22 mouse cellular contexts compared by ENCODE assay signal in genomic region chr5:33517625-33518024, GRCm38 (mm10).
A peak's percentile ranks its signal among the peaks of the same experiment; 100 is the strongest.
DNase-seq lines count a peak whose midpoint lies in the region; ATAC-seq and TF ChIP-seq lines count a peak whose summit lies in the region.
"Had no signal": no experiment of that assay in that cellular context is flagged by ENCODE, and none has a peak within 500 bp of the region (broad histone marks: within the 10 kb centered on the region; RNA-seq: fewer than 3 reads in every experiment).

No protein-coding gene starts in this region.

- no peaks in the 10 kb centered on the region for H3K36me3 ChIP-seq in kidney, postnatal 0 days (ENCODE audit: insufficient read depth, low read length)
- H3K36me3 ChIP-seq in kidney, embryonic 14.5 days (ENCODE audit: control insufficient read depth, insufficient read depth, low read length): no peaks in the 10 kb centered on the region
- H3K36me3 ChIP-seq in midbrain, postnatal 0 days (ENCODE audit: insufficient read depth, low read length): no peaks in the 10 kb centered on the region
- H3K36me3 ChIP-seq in midbrain, embryonic 13.5 days: no peaks in the 10 kb centered on the region
- H3K36me3 ChIP-seq in stomach, embryonic 16.5 days (ENCODE audit: control insufficient read depth, insufficient read depth, low read length): no peaks in the 10 kb centered on the region
- H3K36me3 ChIP-seq: forebrain, embryonic 12.5 days; G1E; heart, embryonic 13.5 days; hindbrain, embryonic 15.5 days; liver, embryonic 12.5 days; midbrain, embryonic 15.5 days; neural tube, embryonic 15.5 days had no signal

- H3K9me3 ChIP-seq in kidney, postnatal 0 days (replicated peaks; ENCODE audit: low read length): no peaks in the 10 kb centered on the region
- H3K9me3 ChIP-seq in kidney, embryonic 14.5 days (ENCODE audit: control insufficient read depth, low read length): no peaks in the 10 kb centered on the region
- H3K9me3 ChIP-seq in midbrain, postnatal 0 days (ENCODE audit: low read length): no peaks in the 10 kb centered on the region
- no peaks in the 10 kb centered on the region for H3K9me3 ChIP-seq in midbrain, embryonic 13.5 days
- no peaks in the 10 kb centered on the region for H3K9me3 ChIP-seq in stomach, embryonic 16.5 days (replicated peaks; ENCODE audit: control insufficient read depth, low read length)
- H3K9me3 ChIP-seq: forebrain, embryonic 12.5 days; G1E; heart, embryonic 13.5 days; hindbrain, embryonic 15.5 days; liver, embryonic 12.5 days; midbrain, embryonic 15.5 days; neural tube, embryonic 15.5 days had no signal

- H3K9ac ChIP-seq in kidney, postnatal 0 days (ENCODE audit: low read depth, low read length): no peak overlapping the region
- H3K9ac ChIP-seq in kidney, embryonic 14.5 days (ENCODE audit: low read depth, low read length): no peak overlapping the region
- H3K9ac ChIP-seq in midbrain, postnatal 0 days (replicated peaks; ENCODE audit: low read length, poor library complexity, severe bottlenecking): no peak overlapping the region
- H3K9ac ChIP-seq in midbrain, embryonic 13.5 days (replicated peaks): no peak overlapping the region
- H3K9ac ChIP-seq in stomach, embryonic 16.5 days (ENCODE audit: low read length): no peak overlapping the region
- H3K9ac ChIP-seq: forebrain, embryonic 12.5 days; heart, embryonic 13.5 days; hindbrain, embryonic 15.5 days; liver, embryonic 12.5 days; midbrain, embryonic 15.5 days; neural tube, embryonic 15.5 days had no signal

- H3K27me3 ChIP-seq in kidney, postnatal 0 days (ENCODE audit: insufficient read depth, low read length): no peaks in the 10 kb centered on the region
- peaks cover 13% of the 10 kb centered on the region for H3K27me3 ChIP-seq in kidney, embryonic 14.5 days (ENCODE audit: control insufficient read depth, insufficient read depth, low read length)
- no peaks in the 10 kb centered on the region for H3K27me3 ChIP-seq in midbrain, postnatal 0 days (ENCODE audit: insufficient read depth, low read length)
- H3K27me3 ChIP-seq in midbrain, embryonic 13.5 days: peaks cover 12% of the 10 kb centered on the region; the same call in 1 of the 2 replicates
- H3K27me3 ChIP-seq in stomach, embryonic 16.5 days (ENCODE audit: control insufficient read depth, insufficient read depth, low read length): no peaks in the 10 kb centered on the region; the same call in 1 of the 2 replicates

- H3K27ac ChIP-seq in kidney, postnatal 0 days: no peak overlapping the region
- H3K27ac ChIP-seq in kidney, embryonic 14.5 days (ENCODE audit: low read depth, low read length): no peak overlapping the region
- no peak overlapping the region for H3K27ac ChIP-seq in midbrain, postnatal 0 days (ENCODE audit: low read depth, low read length)
- H3K27ac ChIP-seq in midbrain, embryonic 13.5 days: no peak overlapping the region
- no peak overlapping the region for H3K27ac ChIP-seq in stomach, embryonic 16.5 days (ENCODE audit: low read length)
- H3K27ac ChIP-seq: forebrain, embryonic 12.5 days; heart, embryonic 13.5 days; hindbrain, embryonic 15.5 days; liver, embryonic 12.5 days; midbrain, embryonic 15.5 days; neural tube, embryonic 15.5 days had no signal

- no peak for ATAC-seq in kidney, postnatal 0 days (replicated peaks; ENCODE audit: low FRiP score, low read depth)
- ATAC-seq in kidney, embryonic 14.5 days (ENCODE audit: low FRiP score, low TSS enrichment): no peak
- ATAC-seq in midbrain, postnatal 0 days (ENCODE audit: low FRiP score): no peak
- ATAC-seq in midbrain, embryonic 13.5 days: no peak
- no peak for ATAC-seq in stomach, embryonic 16.5 days (ENCODE audit: insufficient read depth, low FRiP score)
- ATAC-seq: liver, embryonic 12.5 days; midbrain, embryonic 15.5 days had no signal

- H3K4me3 ChIP-seq in kidney, postnatal 0 days (replicated peaks; ENCODE audit: low read depth, low read length): no peak overlapping the region
- H3K4me3 ChIP-seq in kidney, embryonic 14.5 days (ENCODE audit: low read length): no peak overlapping the region
- H3K4me3 ChIP-seq in midbrain, postnatal 0 days (ENCODE audit: low read depth, low read length): no peak overlapping the region
- H3K4me3 ChIP-seq in midbrain, embryonic 13.5 days (replicated peaks): no peak overlapping the region
- no peak overlapping the region for H3K4me3 ChIP-seq in stomach, embryonic 16.5 days (replicated peaks; ENCODE audit: low read length)
- H3K4me3 ChIP-seq: forebrain, embryonic 12.5 days; heart, embryonic 13.5 days; hindbrain, embryonic 15.5 days; liver, embryonic 12.5 days; midbrain, embryonic 15.5 days; neural tube, embryonic 15.5 days had no signal

- H3K4me1 ChIP-seq in kidney, postnatal 0 days (replicated peaks; ENCODE audit: insufficient read depth, low read length): no peaks in the 10 kb centered on the region
- no peaks in the 10 kb centered on the region for H3K4me1 ChIP-seq in kidney, embryonic 14.5 days (ENCODE audit: control insufficient read depth, insufficient read depth, low read length)
- no peaks in the 10 kb centered on the region for H3K4me1 ChIP-seq in midbrain, postnatal 0 days (ENCODE audit: insufficient read depth, low read length)
- peaks cover 10% of the 10 kb centered on the region for H3K4me1 ChIP-seq in midbrain, embryonic 13.5 days (replicated peaks)
- no peaks in the 10 kb centered on the region for H3K4me1 ChIP-seq in stomach, embryonic 16.5 days (ENCODE audit: control insufficient read depth, insufficient read depth, low read length)
- H3K4me1 ChIP-seq: heart, embryonic 13.5 days; liver, embryonic 12.5 days had no signal

- 61% methylated on average over 8 of the region's 8 CpGs for WGBS in kidney, postnatal 0 days
- WGBS in kidney, embryonic 14.5 days: 67% methylated on average over 8 of the region's 8 CpGs
- 67% methylated on average over 8 of the region's 8 CpGs for whole genome bisulfite sequencing in midbrain, postnatal 0 days
- 71% methylated on average over 8 of the region's 8 CpGs for WGBS in midbrain, embryonic 13.5 days
- WGBS in stomach, embryonic 16.5 days: 47% methylated on average over 8 of the region's 8 CpGs

- H3K4me2 ChIP-seq in kidney, postnatal 0 days (ENCODE audit: low read length): no peak overlapping the region
- H3K4me2 ChIP-seq in kidney, embryonic 14.5 days (replicated peaks; ENCODE audit: low read depth, low read length): no peak overlapping the region
- H3K4me2 ChIP-seq in midbrain, postnatal 0 days (ENCODE audit: low read depth, low read length, poor library complexity, severe bottlenecking): no peak overlapping the region
- H3K4me2 ChIP-seq in midbrain, embryonic 13.5 days (replicated peaks): no peak overlapping the region
- H3K4me2 ChIP-seq in stomach, embryonic 16.5 days (ENCODE audit: low read depth, low read length): 0 out of 2 replicates have a peak overlapping the region, but pooled peaks have one; percentile 14
- H3K4me2 ChIP-seq: forebrain, embryonic 12.5 days; heart, embryonic 13.5 days; hindbrain, embryonic 15.5 days; liver, embryonic 12.5 days; midbrain, embryonic 15.5 days; neural tube, embryonic 15.5 days had no signal

- peak; percentile 9 to 48 for DNase-seq in adrenal gland, adult (ENCODE audit: inconsistent age in 2 of 2, low spot score in 1 of 2)
- no peak for DNase-seq in adrenal gland, postnatal 25 days
- no peak for DNase-seq in kidney, postnatal 0 days (ENCODE audit: low spot score)
- no peak for DNase-seq in midbrain, postnatal 0 days (ENCODE audit: low spot score)
- DNase-seq in right cerebral cortex, postnatal 25 days: no peak
- DNase-seq: cerebellum, adult 8-10 months; heart, adult 11 months; heart, postnatal 36 days; kidney, adult 18-20 months; kidney, postnatal 36 days; layer of hippocampus, adult 9-11 months; spleen, adult 18-20 months had no signal

- peak; percentile 39 for TF ChIP-seq CTCF in kidney, postnatal 0 days (IDR thresholded peaks at IDR 0.05; ENCODE audit: low read depth)
- 0 out of 2 replicates have a peak, but pooled peaks have one; percentile 17 for TF ChIP-seq CTCF in midbrain, postnatal 0 days (IDR thresholded peaks at IDR 0.05)

Comparison
In these comparisons a context has a peak if more than half of its experiments do, and no peak if none do; other contexts are left out.
1. DNase-seq: peak in adrenal gland, adult (2 of 2); none in adrenal gland, postnatal 25 days (single experiment), kidney, postnatal 0 days (single experiment), midbrain, postnatal 0 days (single experiment) and right cerebral cortex, postnatal 25 days (single experiment).